Mouse (Mus musculus) G1E (cell line): Measurements from ENCODE around the gene Ccdc27.

Experiments used
- CTCF ChIP-seq: IDR thresholded peaks from 2 replicates; pipeline ENCODE4 v1.5.1; 2012; ENCODE audit warnings: low read depth, low read length, inconsistent platforms, mixed read lengths
- GATA1 ChIP-seq: IDR thresholded peaks from 2 replicates; pipeline ENCODE4 v1.6.1; 2012; ENCODE audit warnings: borderline replicate concordance, low read length, inconsistent platforms, mixed read lengths
- GATA2 ChIP-seq: IDR thresholded peaks from 2 replicates; pipeline ENCODE4 v1.6.1; 2012; ENCODE audit warnings: low read depth, low read length, inconsistent platforms, borderline replicate concordance
- POLR2AphosphoS5 ChIP-seq: IDR thresholded peaks from 2 replicates; pipeline ENCODE4 v1.6.1; 2012; ENCODE audit warnings: low read depth, low read length, inconsistent platforms; ENCODE audit not compliant: insufficient replicate concordance
- TAL1 ChIP-seq: conservative IDR thresholded peaks from 2 replicates; pipeline ENCODE4 v1.6.1; 2012; ENCODE audit warnings: low read depth, low read length, inconsistent platforms, mixed read lengths

DNA sequence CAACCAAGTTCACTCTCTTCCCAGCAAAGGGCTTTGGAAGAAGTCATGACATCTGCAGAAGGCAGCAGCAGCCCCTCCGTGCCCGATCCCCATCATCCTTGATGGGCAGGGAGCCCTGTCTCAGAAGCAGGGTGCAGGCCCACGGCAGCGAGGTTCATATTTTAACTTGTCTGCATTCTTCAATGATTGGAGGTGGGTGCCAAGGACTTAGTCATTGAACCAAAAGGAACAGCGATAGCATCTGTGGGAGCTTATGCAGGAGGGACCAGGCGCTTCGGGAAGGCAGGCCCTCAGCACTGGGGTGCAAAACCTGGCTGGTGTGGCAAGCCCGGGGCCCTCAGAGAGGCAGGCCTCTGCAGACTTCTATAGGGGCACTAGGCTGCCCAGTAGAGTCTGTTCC, 44.0 kb upstream of the Ccdc27 start:
- TF ChIP-seq POLR2AphosphoS5 (no peak), CTCF (no peak), GATA1 (no peak), TAL1 (no peak), GATA2 (no peak)
